Mouse (Mus musculus) testis, adult 2 months (tissue): ENCODE data around the gene Ckm. TPM values are rescaled to one million over a fixed set of nuclear protein-coding genes. Genes with fewer than 3 reads are reported as not detected.

Experiments
- H3K27ac ChIP-seq: fragments of 200-500 bp; 2 replicates; pipeline ENCODE4 v1.5.1; 2012; ENCODE audit warnings: low read depth, low read length; ENCODE audit not compliant: control insufficient read depth, insufficient read depth
- H3K27me3 ChIP-seq: fragments of 200-500 bp; 2 replicates; pipeline ENCODE4 v1.6.1; 2012; ENCODE audit warnings: mild to moderate bottlenecking, low read length, moderate library complexity; ENCODE audit not compliant: control insufficient read depth, insufficient read depth
- H3K36me3 ChIP-seq: fragments of 200-500 bp; 2 replicates; pipeline ENCODE4 v1.6.1; 2012; ENCODE audit warnings: mild to moderate bottlenecking, low read length; ENCODE audit not compliant: control insufficient read depth, insufficient read depth
- H3K4me1 ChIP-seq: fragments of 200-500 bp; 2 replicates; pipeline ENCODE4 v1.6.1; 2012; ENCODE audit warnings: low read length; ENCODE audit not compliant: control insufficient read depth, insufficient read depth
- H3K4me3 ChIP-seq: fragments of 200-500 bp; 2 replicates; pipeline ENCODE4 v1.5.1; 2012; ENCODE audit warnings: low read depth, mild to moderate bottlenecking, low read length, moderate library complexity, mixed read lengths; ENCODE audit not compliant: control insufficient read depth
- CTCF ChIP-seq: fragments of 200-500 bp; IDR thresholded peaks from 2 replicates; pipeline ENCODE4 v1.5.1; 2012; ENCODE audit warnings: low read depth, mild to moderate bottlenecking, inconsistent platforms, low read length, moderate library complexity; ENCODE audit not compliant: control insufficient read depth, insufficient read depth, insufficient replicate concordance
- POLR2A ChIP-seq: fragments of 200-500 bp; IDR thresholded peaks from 2 replicates; pipeline ENCODE4 v1.6.1; 2012; ENCODE audit warnings: low read depth, mild to moderate bottlenecking, inconsistent platforms, low read length, moderate library complexity; ENCODE audit not compliant: control insufficient read depth
- polyA plus RNA-seq: library from polyadenylated mRNA; depleted of rRNA; stranded (reverse); fragments of >200 nt; gene quantifications from 2 replicates; pipeline ENCODE4 v1.2.3, GENCODE M21; 2012; rRNA removed

Gene Ckm
- 2.4 and 8.7 TPM in 2 replicates for polyA plus RNA-seq

DNA sequence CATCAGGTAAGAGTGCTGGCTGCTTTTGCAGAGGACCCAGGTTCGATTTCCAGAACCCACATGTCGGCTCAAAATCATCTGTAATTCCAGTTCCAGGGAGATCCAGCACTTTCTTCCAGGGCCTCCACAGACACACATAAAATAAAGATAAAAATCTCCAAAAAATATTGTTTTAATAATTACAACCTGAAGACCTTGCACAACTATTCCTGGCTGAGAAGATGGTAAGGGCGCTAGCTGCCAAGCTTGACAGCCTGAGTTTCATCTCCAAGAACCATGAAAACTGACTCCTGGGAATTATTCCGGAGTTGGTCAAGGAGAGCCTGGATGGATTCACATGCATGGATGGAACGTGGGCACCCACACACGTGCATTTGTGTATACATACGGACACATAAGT lies at the start of gene Ckm:
Gene Ckm (plus strand): TSS at position 301 of the 400 bp plus-strand sequence.
- Histone ChIP-seq H3K36me3 (no peaks in the 10 kb centered on the region), H3K4me3 (peak within 1 kb of the TSS; percentile 85), H3K27me3 (no peaks in the 10 kb centered on the region), H3K27ac (no peak within 1 kb of the TSS), H3K4me1 (peaks cover 7% of the 10 kb centered on the region)
- TF ChIP-seq POLR2A (no peak), CTCF (no peak)

DNA sequence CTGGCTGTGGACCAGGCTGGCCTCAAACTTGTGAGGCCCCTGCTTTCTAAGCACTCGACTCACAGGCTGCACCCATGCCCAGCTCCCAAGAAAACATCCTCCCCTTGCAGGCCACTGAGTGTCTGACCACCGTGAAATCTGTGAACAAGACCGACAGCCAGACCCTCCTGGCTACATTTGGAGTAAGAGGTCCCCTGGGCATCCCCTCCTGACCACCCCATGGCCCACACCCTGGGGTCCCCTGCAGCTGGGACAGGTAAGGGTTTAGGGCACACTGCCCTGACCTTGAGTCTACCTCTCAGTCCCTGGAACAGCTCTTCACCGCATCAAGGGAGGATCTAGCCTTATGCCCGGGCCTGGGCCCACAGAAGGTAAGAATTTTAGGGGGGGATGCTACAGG lies 49.6 kb upstream of the Ckm start:
- peaks cover 13% of the 10 kb centered on the region for H3K4me1 ChIP-seq
- no peak overlapping the region for H3K4me3 ChIP-seq
- no peaks in the 10 kb centered on the region; the same call in 1 of the 2 replicates for H3K36me3 ChIP-seq
- no peak overlapping the region for H3K27ac ChIP-seq
- no peak for TF ChIP-seq CTCF
- TF ChIP-seq POLR2A = no peak
- no peaks in the 10 kb centered on the region for H3K27me3 ChIP-seq

DNA sequence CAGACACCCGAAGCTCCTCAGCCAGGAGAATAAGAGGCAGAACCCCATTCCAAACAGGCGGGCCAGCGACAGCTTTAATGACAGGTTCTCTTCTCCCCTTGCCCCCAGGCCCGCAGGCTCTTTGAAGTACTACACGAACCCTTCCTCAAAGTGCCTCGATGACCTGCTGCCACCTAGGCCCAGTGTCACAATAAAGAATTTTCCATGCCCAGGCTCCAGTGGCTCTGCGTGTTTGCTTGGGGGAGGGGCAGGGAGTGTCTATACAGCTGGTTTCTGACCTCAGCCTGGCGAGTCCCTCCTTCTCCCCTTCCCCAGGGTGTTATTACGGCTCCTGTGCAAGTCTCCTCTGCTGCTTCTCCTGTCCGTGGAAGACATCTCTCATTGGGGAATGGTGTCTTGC lies 48.3 kb upstream of the Ckm start:
- H3K4me1 ChIP-seq = peaks cover 26% of the 10 kb centered on the region
- TF ChIP-seq CTCF (no peak), POLR2A (no peak)
- H3K36me3 ChIP-seq = no peaks in the 10 kb centered on the region; the same call in 1 of the 2 replicates
- H3K27me3 ChIP-seq = no peaks in the 10 kb centered on the region
- no peak overlapping the region for H3K4me3 ChIP-seq
- no peak overlapping the region for H3K27ac ChIP-seq

DNA sequence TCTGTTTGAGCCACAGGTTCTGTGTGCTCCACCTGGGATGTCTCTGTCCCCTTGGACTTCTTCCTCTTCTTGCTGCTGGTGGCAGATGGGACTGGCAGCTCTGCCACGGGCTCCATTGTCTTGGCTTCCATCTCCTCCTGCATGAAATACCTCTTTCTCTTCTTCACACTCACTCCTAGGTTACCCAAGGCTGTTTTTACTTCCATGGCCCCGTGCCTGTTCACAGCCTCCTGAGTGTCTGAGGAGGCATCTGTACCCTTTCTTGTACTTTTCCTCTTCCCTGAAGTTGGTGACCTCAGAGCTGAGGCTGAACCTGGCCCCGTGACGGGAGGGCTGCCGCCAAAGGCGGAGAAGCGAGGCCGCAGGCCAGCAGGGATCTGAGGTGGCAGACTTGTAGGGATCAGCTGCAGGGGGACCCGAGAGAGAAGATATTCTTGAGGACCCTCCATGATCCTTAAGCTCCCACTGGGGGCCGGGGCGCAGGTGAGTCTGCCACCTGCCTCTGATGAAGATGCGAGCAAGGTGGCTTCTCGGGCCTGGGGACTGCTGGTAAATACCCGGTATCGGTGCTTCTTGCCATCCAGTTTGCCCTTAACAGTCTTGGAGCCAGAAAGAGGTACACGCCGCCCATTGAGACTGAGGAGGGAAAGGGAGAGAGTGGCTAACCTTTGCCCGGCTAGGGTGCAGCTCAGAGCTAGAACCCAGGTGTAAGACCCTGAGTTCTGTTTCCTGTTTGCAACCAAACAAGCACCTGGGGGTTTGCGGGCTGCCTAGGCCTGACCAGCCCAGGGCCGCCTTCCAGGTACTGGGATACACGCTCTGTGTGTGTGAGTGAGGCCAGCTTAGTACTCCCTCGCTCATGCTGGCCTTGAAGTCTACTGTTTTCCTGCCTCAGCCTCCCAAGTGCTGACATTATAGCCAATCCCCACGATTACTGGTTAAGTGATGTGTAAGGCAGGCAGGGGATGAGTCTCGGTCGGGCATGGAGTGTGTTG lies 46.9 kb upstream of the Ckm start:
- Histone ChIP-seq H3K36me3 (no peaks in the 10 kb centered on the region; the same call in 1 of the 2 replicates), H3K4me3 (no peak overlapping the region), H3K4me1 (peaks cover 40% of the 10 kb centered on the region), H3K27me3 (no peaks in the 10 kb centered on the region), H3K27ac (no peak overlapping the region)
- TF ChIP-seq CTCF = no peak
- TF ChIP-seq POLR2A = no peak

DNA sequence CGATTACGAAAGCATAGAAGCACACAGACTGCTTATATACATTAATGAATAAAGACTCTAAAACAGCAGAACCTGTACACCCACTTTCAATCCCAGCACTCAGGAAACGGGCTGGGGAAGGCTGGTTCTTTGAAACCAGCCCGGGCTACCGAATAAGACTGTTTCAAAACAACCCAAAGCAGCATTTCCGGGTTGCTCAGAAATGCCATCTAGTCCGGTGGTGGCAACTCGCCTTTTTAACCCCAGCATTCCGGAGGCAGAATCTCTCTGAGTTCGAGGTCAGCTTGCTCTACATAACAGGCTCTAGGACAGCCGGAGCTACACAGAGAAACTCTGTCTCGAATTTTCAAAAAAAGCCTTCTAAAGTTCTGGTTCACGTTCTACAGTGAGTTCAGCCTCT lies 45.9 kb upstream of the Ckm start:
- H3K4me3 ChIP-seq = peak overlapping the region; percentile 30
- H3K4me1 ChIP-seq = peaks cover 41% of the 10 kb centered on the region
- H3K27me3 ChIP-seq = no peaks in the 10 kb centered on the region
- TF ChIP-seq POLR2A (no peak), CTCF (no peak)
- no peaks in the 10 kb centered on the region; the same call in 1 of the 2 replicates for H3K36me3 ChIP-seq
- no peak overlapping the region for H3K27ac ChIP-seq

DNA sequence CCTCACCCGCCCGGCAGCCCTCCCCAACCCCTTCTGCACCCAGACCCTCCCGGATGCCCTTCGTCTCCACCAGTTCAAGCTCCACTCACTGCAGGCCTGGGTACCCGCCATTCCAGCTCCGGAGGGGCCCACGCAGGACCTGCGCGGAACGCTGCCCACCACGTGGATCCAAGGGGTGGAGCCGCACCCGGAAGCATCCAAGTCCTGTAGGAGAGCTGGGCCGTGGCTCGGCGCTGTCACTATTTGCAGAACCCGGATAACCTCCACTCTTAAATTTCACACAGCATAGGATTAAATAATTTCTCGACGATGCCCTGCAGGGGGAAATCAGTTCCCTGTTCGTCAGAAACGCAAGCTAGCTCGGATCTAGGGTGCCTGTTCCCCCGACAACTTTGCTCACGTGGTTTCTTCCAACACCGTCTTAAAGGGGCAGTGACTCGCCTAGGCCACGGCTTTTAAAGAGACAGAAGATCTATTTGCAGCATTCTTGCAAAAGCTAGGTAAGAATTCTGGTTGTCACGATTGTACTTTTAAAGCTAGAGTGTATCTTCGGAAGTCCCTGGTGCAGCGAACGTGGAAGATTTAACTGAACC lies 45.2 kb upstream of the Ckm start, which contains the start of the genes Cd3eap and Ppp1r13l:
Gene Cd3eap (minus strand): TSS at position 185 of the 593 bp plus-strand sequence.
Gene Ppp1r13l (plus strand): TSS at position 451 of the 593 bp plus-strand sequence.
- Histone ChIP-seq H3K4me1 (peaks cover 44% of the 10 kb centered on the region), H3K4me3 (peak within 1 kb of the TSS; percentile 89), H3K27me3 (no peaks in the 10 kb centered on the region), H3K36me3 (no peaks in the 10 kb centered on the region; the same call in 1 of the 2 replicates), H3K27ac (peak within 1 kb of the TSS; percentile 86)
- peak; percentile 69; the same call in 1 of the 2 replicates for TF ChIP-seq POLR2A
- TF ChIP-seq CTCF = no peak

DNA sequence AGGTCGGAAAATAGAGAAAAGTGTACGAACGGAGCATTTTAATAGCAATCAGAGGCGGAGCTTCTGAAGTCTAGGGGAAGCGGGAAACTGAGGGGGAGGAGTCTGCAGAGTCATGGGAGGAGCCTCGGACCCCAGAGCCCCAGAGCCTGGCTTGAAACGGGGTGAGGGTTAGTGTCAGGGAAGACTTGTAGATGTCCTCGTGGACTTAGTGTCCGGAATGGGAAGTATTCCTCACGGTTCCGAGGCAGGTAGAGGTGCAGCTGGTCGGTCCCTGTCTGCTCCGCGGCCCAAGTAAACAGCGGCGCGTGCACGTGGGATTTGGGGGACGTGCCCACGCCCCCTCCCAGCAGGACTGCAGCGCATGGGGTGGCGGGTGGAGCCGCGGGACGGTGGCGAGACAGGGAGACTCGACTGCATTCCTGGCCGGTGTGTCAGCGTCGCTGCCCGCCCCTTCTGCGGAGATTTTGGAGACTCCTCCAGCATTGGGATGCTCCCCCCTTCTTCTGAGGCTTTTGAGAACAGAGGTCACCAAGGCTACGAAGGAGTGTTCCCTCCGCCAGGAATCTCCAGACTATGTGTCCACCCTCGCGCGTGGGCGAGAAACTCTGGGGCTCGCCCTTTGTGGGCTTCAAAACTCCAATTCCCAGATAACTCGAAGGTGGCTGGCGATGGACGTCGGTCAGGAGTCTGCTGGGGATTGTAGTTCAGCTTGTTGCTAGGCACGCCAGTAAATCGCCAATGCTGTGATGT lies 44.5 kb upstream of the Ckm start:
- no peaks in the 10 kb centered on the region; the same call in 1 of the 2 replicates for H3K36me3 ChIP-seq
- TF ChIP-seq POLR2A (no peak), CTCF (no peak)
- peak overlapping the region; percentile 86 for H3K27ac ChIP-seq
- no peaks in the 10 kb centered on the region for H3K27me3 ChIP-seq
- H3K4me1 ChIP-seq = peaks cover 49% of the 10 kb centered on the region
- H3K4me3 ChIP-seq = peak overlapping the region; percentile 89
